Mouse (Mus musculus): ENCODE results near the gene Ncam1. TPM values are rescaled to one million over a fixed set of nuclear protein-coding genes. Genes with fewer than 3 reads are reported as not detected.

The Ncam1 gene
- polyA plus RNA-seq, 1 experiment from 2014 or later: 2.0 TPM

GRCm38 (mm10) chr9:49595635-49596348 lies 202.9 kb downstream of the Ncam1 start:
- ATAC-seq (no peak), DNase-seq (no peak)
- no peaks in the 10 kb centered on the region for H3K4me1 ChIP-seq (ENCODE audit: insufficient read depth)
- no peak overlapping the region for H3K27ac ChIP-seq (ENCODE audit: low read depth)
- no peaks in the 10 kb centered on the region for H3K27me3 ChIP-seq (ENCODE audit: insufficient read depth, low read length)
- no peak overlapping the region for H3K4me2 ChIP-seq (ENCODE audit: low read depth, low read length)
- TF ChIP-seq EP300 (IDR thresholded peaks at IDR 0.05; ENCODE audit: low read depth): no peak
- TF ChIP-seq CTCF (IDR thresholded peaks at IDR 0.05; ENCODE audit: low read depth): no peak
- H3K9ac ChIP-seq (replicated peaks): no peak overlapping the region
- H3K9me3 ChIP-seq (ENCODE audit: low read length): no peaks in the 10 kb centered on the region
- H3K36me3 ChIP-seq (replicated peaks; ENCODE audit: insufficient read depth, low read length): no peaks in the 10 kb centered on the region
- no peak overlapping the region for H3K4me3 ChIP-seq (ENCODE audit: low read depth, low read length)
- WGBS (ENCODE audit: insufficient replicate concordance): 68% methylated on average over 11 of the region's 11 CpGs

- no peaks in the 10 kb centered on the region for H3K4me1 ChIP-seq (ENCODE audit: insufficient read depth)
- H3K4me2 ChIP-seq (ENCODE audit: low read depth, low read length): no peak overlapping the region
- no peak for TF ChIP-seq CTCF (IDR thresholded peaks at IDR 0.05; ENCODE audit: low read depth)
- TF ChIP-seq EP300 (IDR thresholded peaks at IDR 0.05; ENCODE audit: low read depth): no peak
- H3K27me3 ChIP-seq (ENCODE audit: insufficient read depth, low read length): no peaks in the 10 kb centered on the region
- H3K4me3 ChIP-seq (ENCODE audit: low read depth, low read length): no peak overlapping the region
- 49% methylated on average over 7 of the region's 7 CpGs for WGBS (ENCODE audit: insufficient replicate concordance)
- H3K36me3 ChIP-seq (replicated peaks; ENCODE audit: insufficient read depth, low read length): no peaks in the 10 kb centered on the region
- DNase-seq: no peak
- no peak overlapping the region for H3K27ac ChIP-seq (ENCODE audit: low read depth)
- H3K9me3 ChIP-seq (ENCODE audit: low read length): no peaks in the 10 kb centered on the region
- no peak for ATAC-seq
- no peak overlapping the region for H3K9ac ChIP-seq (replicated peaks)
Observed at GRCm38 (mm10) chr9:49594876-49595634, 203.7 kb downstream of the Ncam1 start.

GRCm38 (mm10) chr9:49593951-49594536 lies 204.7 kb downstream of the Ncam1 start:
- TF ChIP-seq CTCF (IDR thresholded peaks at IDR 0.05; ENCODE audit: low read depth) (no peak), EP300 (IDR thresholded peaks at IDR 0.05; ENCODE audit: low read depth) (peak; percentile 38; the same call in 1 of the 2 replicates)
- Histone ChIP-seq H3K27me3 (ENCODE audit: insufficient read depth, low read length) (no peaks in the 10 kb centered on the region), H3K4me2 (ENCODE audit: low read depth, low read length) (peak overlapping the region; percentile 37), H3K9me3 (ENCODE audit: low read length) (no peaks in the 10 kb centered on the region), H3K36me3 (replicated peaks; ENCODE audit: insufficient read depth, low read length) (no peaks in the 10 kb centered on the region), H3K27ac (ENCODE audit: low read depth) (peak overlapping the region; percentile 30; the same call in 1 of the 2 replicates), H3K4me1 (ENCODE audit: insufficient read depth) (no peaks in the 10 kb centered on the region), H3K4me3 (ENCODE audit: low read depth, low read length) (no peak overlapping the region), H3K9ac (replicated peaks) (no peak overlapping the region)
- WGBS (ENCODE audit: insufficient replicate concordance): 51% methylated on average over 10 of the region's 10 CpGs
- peak; percentile 52 for DNase-seq
- ATAC-seq: peak; percentile 100

- no peak overlapping the region for H3K27ac ChIP-seq (ENCODE audit: low read depth)
- no peaks in the 10 kb centered on the region for H3K9me3 ChIP-seq (ENCODE audit: low read length)
- no peaks in the 10 kb centered on the region for H3K4me1 ChIP-seq (ENCODE audit: insufficient read depth)
- no peak overlapping the region for H3K4me2 ChIP-seq (ENCODE audit: low read depth, low read length)
- ATAC-seq (no peak), DNase-seq (no peak)
- H3K9ac ChIP-seq (replicated peaks): no peak overlapping the region
- TF ChIP-seq CTCF (IDR thresholded peaks at IDR 0.05; ENCODE audit: low read depth) (no peak), EP300 (IDR thresholded peaks at IDR 0.05; ENCODE audit: low read depth) (no peak)
- H3K4me3 ChIP-seq (ENCODE audit: low read depth, low read length): no peak overlapping the region
- WGBS (ENCODE audit: insufficient replicate concordance): 68% methylated on average over 2 of the region's 2 CpGs
- no peaks in the 10 kb centered on the region for H3K36me3 ChIP-seq (replicated peaks; ENCODE audit: insufficient read depth, low read length)
- H3K27me3 ChIP-seq (ENCODE audit: insufficient read depth, low read length): no peaks in the 10 kb centered on the region
Observed at GRCm38 (mm10) chr9:49592006-49592405, 206.7 kb downstream of the Ncam1 start.

- Histone ChIP-seq H3K4me2 (ENCODE audit: low read depth, low read length) (no peak overlapping the region), H3K4me1 (ENCODE audit: insufficient read depth) (no peaks in the 10 kb centered on the region), H3K27ac (ENCODE audit: low read depth) (no peak overlapping the region), H3K9me3 (ENCODE audit: low read length) (no peaks in the 10 kb centered on the region), H3K36me3 (replicated peaks; ENCODE audit: insufficient read depth, low read length) (no peaks in the 10 kb centered on the region), H3K4me3 (ENCODE audit: low read depth, low read length) (no peak overlapping the region), H3K27me3 (ENCODE audit: insufficient read depth, low read length) (no peaks in the 10 kb centered on the region), H3K9ac (replicated peaks) (no peak overlapping the region)
- DNase-seq (no peak), ATAC-seq (no peak)
- WGBS (ENCODE audit: insufficient replicate concordance): 59% methylated on average over 4 of the region's 4 CpGs
- TF ChIP-seq CTCF (IDR thresholded peaks at IDR 0.05; ENCODE audit: low read depth) (no peak), EP300 (IDR thresholded peaks at IDR 0.05; ENCODE audit: low read depth) (no peak)
Observed at GRCm38 (mm10) chr9:49590261-49590660, 208.5 kb downstream of the Ncam1 start.

- no peak for ATAC-seq
- Histone ChIP-seq H3K27me3 (ENCODE audit: insufficient read depth, low read length) (no peaks in the 10 kb centered on the region), H3K27ac (ENCODE audit: low read depth) (no peak overlapping the region), H3K36me3 (replicated peaks; ENCODE audit: insufficient read depth, low read length) (no peaks in the 10 kb centered on the region), H3K4me3 (ENCODE audit: low read depth, low read length) (no peak overlapping the region), H3K4me2 (ENCODE audit: low read depth, low read length) (no peak overlapping the region), H3K4me1 (ENCODE audit: insufficient read depth) (no peaks in the 10 kb centered on the region), H3K9me3 (ENCODE audit: low read length) (no peaks in the 10 kb centered on the region), H3K9ac (replicated peaks) (no peak overlapping the region)
- no peak for TF ChIP-seq CTCF (IDR thresholded peaks at IDR 0.05; ENCODE audit: low read depth)
- TF ChIP-seq EP300 (IDR thresholded peaks at IDR 0.05; ENCODE audit: low read depth): no peak
- WGBS (ENCODE audit: insufficient replicate concordance): 81% methylated on average over 4 of the region's 4 CpGs
- no peak for DNase-seq
Observed at GRCm38 (mm10) chr9:49577136-49577535, 221.6 kb downstream of the Ncam1 start.

All from liver, postnatal 0 days (tissue).